Mouse (Mus musculus): ENCODE measurements around the gene Reln. TPM values are rescaled to one million over a fixed set of nuclear protein-coding genes. Genes with fewer than 3 reads are reported as not detected.
A peak's percentile ranks its signal among the peaks of the same experiment; 100 is the strongest.

Gene Reln
- polyA plus RNA-seq, 1 experiment from 2014 or later, result 6.5 TPM

DNA sequence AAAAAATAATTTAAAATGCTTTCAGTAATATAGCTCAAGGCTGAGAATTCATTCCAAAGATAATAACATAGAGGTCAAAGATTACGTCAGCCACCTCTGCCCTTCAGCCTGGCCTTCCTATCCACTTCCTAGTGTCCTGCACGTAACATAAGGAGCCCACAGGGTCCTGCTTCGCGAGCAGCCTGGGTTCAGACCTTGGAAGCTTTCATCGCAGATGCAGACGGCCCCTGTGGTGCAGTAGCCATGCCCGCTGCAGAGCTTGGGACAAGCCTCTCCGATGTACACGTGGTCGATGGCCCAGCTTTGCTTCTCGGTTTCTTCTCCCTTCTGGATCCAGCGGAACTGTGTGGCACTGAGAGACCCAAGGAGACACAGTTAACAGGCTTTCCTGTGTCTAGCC is 443.1 kb downstream of the Reln start:
- H3K9me3 ChIP-seq (replicated peaks; ENCODE audit: control insufficient read depth, low read length), result no peaks in the 10 kb centered on the region
- WGBS (ENCODE audit: insufficient replicate concordance), result 66% methylated on average over 12 of the region's 12 CpGs
- no peak for ATAC-seq (replicated peaks; ENCODE audit: insufficient number of reproducible peaks, low FRiP score, low TSS enrichment)
- H3K4me2 ChIP-seq, result no peak overlapping the region
- no peak overlapping the region for H3K27ac ChIP-seq (ENCODE audit: low read depth, low read length)
- H3K9ac ChIP-seq (ENCODE audit: low read depth, low read length), result no peak overlapping the region
- H3K36me3 ChIP-seq (ENCODE audit: control insufficient read depth, insufficient read depth, low read length), result no peaks in the 10 kb centered on the region
- H3K4me1 ChIP-seq (ENCODE audit: control insufficient read depth, insufficient read depth, low read length), result no peaks in the 10 kb centered on the region
- H3K27me3 ChIP-seq (ENCODE audit: control insufficient read depth, insufficient read depth, low read length), result no peaks in the 10 kb centered on the region
- H3K4me3 ChIP-seq (ENCODE audit: low read depth, low read length), result no peak overlapping the region

DNA sequence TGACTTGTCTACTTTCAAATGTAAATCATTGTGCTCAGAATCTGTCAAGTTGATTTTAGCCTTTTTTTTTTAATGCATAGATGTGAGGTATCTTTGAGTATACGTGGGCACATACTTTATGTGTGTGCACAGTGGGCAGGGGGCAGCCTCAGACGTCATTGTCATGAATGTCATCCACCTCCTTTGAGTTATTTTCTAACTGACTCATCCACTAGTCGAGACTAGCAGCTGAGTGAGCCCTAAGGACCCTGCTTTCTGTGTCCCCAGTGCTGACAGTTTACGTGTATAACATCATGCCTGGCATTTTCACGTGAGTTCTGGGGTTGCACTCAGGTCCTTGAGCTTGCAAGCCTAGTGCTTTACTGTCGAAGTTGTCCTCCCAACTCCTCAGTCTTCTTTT is 443.6 kb downstream of the Reln start:
- Histone ChIP-seq H3K4me2 (no peak overlapping the region), H3K4me1 (ENCODE audit: control insufficient read depth, insufficient read depth, low read length) (0 out of 2 replicates have a peak, but pooled peaks cover 3% of the 10 kb centered on the region), H3K27ac (ENCODE audit: low read depth, low read length) (no peak overlapping the region), H3K9me3 (replicated peaks; ENCODE audit: control insufficient read depth, low read length) (no peaks in the 10 kb centered on the region), H3K4me3 (ENCODE audit: low read depth, low read length) (no peak overlapping the region), H3K27me3 (ENCODE audit: control insufficient read depth, insufficient read depth, low read length) (no peaks in the 10 kb centered on the region), H3K9ac (ENCODE audit: low read depth, low read length) (no peak overlapping the region), H3K36me3 (ENCODE audit: control insufficient read depth, insufficient read depth, low read length) (no peaks in the 10 kb centered on the region)
- no peak for ATAC-seq (replicated peaks; ENCODE audit: insufficient number of reproducible peaks, low FRiP score, low TSS enrichment)
- 62% methylated on average over 6 of the region's 6 CpGs for WGBS (ENCODE audit: insufficient replicate concordance)

DNA sequence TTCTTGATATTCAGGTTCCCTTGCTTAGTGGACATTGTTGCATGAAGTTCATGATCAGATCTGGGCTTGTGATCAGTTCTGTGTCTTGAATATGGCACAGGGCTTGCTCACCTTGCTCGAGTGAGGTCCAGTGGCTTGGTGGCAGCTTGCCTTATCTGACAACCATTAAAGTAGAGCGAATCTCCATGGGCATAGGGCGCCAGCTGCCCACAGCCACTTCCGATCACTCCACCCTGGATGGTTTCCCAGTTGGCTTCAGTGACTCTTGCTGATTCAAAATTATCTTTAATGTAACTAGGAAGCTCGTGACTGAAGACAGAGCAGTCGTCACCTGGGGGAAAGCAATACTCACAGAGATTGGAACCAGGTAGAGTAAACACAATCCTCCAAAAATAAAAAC is 445.6 kb downstream of the Reln start:
- Histone ChIP-seq H3K27ac (ENCODE audit: low read depth, low read length) (no peak overlapping the region), H3K27me3 (ENCODE audit: control insufficient read depth, insufficient read depth, low read length) (no peaks in the 10 kb centered on the region), H3K9ac (ENCODE audit: low read depth, low read length) (no peak overlapping the region), H3K36me3 (ENCODE audit: control insufficient read depth, insufficient read depth, low read length) (no peaks in the 10 kb centered on the region), H3K4me1 (ENCODE audit: control insufficient read depth, insufficient read depth, low read length) (0 out of 2 replicates have a peak, but pooled peaks cover 4% of the 10 kb centered on the region), H3K4me2 (no peak overlapping the region), H3K9me3 (replicated peaks; ENCODE audit: control insufficient read depth, low read length) (no peaks in the 10 kb centered on the region), H3K4me3 (ENCODE audit: low read depth, low read length) (no peak overlapping the region)
- ATAC-seq (replicated peaks; ENCODE audit: insufficient number of reproducible peaks, low FRiP score, low TSS enrichment), result no peak
- 82% methylated on average over 6 of the region's 6 CpGs for WGBS (ENCODE audit: insufficient replicate concordance)

DNA sequence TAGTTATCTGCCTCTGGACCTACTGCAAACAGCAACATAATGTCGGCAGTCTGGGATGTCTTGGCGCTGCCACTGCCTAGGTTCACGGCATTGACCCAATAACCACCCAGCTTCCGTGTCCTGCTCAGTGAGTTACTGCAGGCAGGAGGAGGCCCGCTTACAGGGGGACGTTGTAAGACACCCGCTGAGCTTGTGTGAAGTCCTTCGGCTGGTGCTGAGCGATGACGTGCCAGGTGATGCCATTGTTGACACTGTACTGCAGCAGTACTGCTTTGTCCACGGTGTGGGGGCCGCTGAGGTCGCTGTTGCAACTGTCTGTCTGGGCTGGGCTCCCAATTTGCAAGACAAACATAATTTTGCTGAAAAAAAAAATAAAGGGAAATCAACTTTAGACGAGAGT is 447.9 kb downstream of the Reln start:
- H3K9ac ChIP-seq (ENCODE audit: low read depth, low read length), result no peak overlapping the region
- peak overlapping the region; percentile 29 for H3K4me2 ChIP-seq
- 42% methylated on average over 14 of the region's 14 CpGs for WGBS (ENCODE audit: insufficient replicate concordance)
- H3K27me3 ChIP-seq (ENCODE audit: control insufficient read depth, insufficient read depth, low read length), result no peaks in the 10 kb centered on the region
- no peaks in the 10 kb centered on the region for H3K9me3 ChIP-seq (replicated peaks; ENCODE audit: control insufficient read depth, low read length)
- ATAC-seq (replicated peaks; ENCODE audit: insufficient number of reproducible peaks, low FRiP score, low TSS enrichment), result peak; percentile 63; the same call in 1 of the 2 replicates
- no peak overlapping the region for H3K27ac ChIP-seq (ENCODE audit: low read depth, low read length)
- H3K4me3 ChIP-seq (ENCODE audit: low read depth, low read length), result no peak overlapping the region
- 0 out of 2 replicates have a peak, but pooled peaks cover 4% of the 10 kb centered on the region for H3K4me1 ChIP-seq (ENCODE audit: control insufficient read depth, insufficient read depth, low read length)
- no peaks in the 10 kb centered on the region for H3K36me3 ChIP-seq (ENCODE audit: control insufficient read depth, insufficient read depth, low read length)

DNA sequence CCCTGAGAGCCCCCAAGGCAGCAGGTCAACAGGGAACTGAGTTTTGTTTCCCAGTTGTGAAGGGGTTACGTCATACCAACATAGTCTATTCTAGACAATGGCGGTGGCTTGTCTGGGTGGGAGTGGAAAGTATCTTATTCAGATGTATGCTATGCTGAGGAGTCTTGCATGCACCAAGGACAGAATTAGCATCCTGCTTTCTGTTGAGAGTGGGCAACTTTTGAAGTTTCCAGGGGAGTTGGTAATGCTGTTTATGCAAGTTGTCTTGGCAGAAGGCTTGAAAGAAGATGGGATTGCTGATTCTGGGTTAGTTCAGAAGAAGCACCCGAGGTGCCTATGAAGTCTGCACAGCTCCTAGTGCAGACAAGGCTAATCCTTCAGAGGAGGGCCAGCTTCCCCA is 450.3 kb downstream of the Reln start:
- Histone ChIP-seq H3K27ac (ENCODE audit: low read depth, low read length) (no peak overlapping the region), H3K9me3 (replicated peaks; ENCODE audit: control insufficient read depth, low read length) (no peaks in the 10 kb centered on the region), H3K4me2 (no peak overlapping the region), H3K36me3 (ENCODE audit: control insufficient read depth, insufficient read depth, low read length) (no peaks in the 10 kb centered on the region), H3K4me1 (ENCODE audit: control insufficient read depth, insufficient read depth, low read length) (0 out of 2 replicates have a peak, but pooled peaks cover 4% of the 10 kb centered on the region), H3K27me3 (ENCODE audit: control insufficient read depth, insufficient read depth, low read length) (no peaks in the 10 kb centered on the region), H3K9ac (ENCODE audit: low read depth, low read length) (no peak overlapping the region), H3K4me3 (ENCODE audit: low read depth, low read length) (no peak overlapping the region)
- 71% methylated on average over 3 of the region's 3 CpGs for WGBS (ENCODE audit: insufficient replicate concordance)
- no peak for ATAC-seq (replicated peaks; ENCODE audit: insufficient number of reproducible peaks, low FRiP score, low TSS enrichment)

DNA sequence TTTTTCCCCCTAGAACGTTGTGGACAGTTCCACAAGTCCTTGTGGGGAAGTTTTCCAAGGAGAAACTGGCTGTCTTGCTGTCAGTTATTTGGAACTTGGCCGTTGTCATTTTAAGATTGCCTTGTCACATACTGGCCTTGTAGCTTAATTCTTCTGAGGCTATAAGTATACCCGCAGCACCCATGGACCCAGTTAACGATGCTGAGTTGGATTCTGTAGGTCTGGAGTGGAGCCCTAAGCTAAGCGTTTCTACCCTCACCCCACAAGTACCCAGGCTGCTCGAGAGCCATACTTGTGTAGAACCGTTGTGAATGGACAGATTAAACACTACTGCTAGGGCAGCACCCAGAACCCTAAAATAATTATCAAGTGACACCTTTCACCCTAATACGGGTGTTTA is 477.8 kb downstream of the Reln start:
- peaks cover 4% of the 10 kb centered on the region; the same call in 1 of the 2 replicates for H3K4me1 ChIP-seq (ENCODE audit: control insufficient read depth, insufficient read depth, low read length)
- no peak overlapping the region for H3K9ac ChIP-seq (ENCODE audit: low read depth, low read length)
- ATAC-seq (replicated peaks; ENCODE audit: insufficient number of reproducible peaks, low FRiP score, low TSS enrichment), result no peak
- H3K4me3 ChIP-seq (ENCODE audit: low read depth, low read length), result no peak overlapping the region
- H3K27me3 ChIP-seq (ENCODE audit: control insufficient read depth, insufficient read depth, low read length), result peaks cover 6% of the 10 kb centered on the region
- 55% methylated on average over 8 of the region's 8 CpGs for WGBS (ENCODE audit: insufficient replicate concordance)
- H3K9me3 ChIP-seq (replicated peaks; ENCODE audit: control insufficient read depth, low read length), result no peaks in the 10 kb centered on the region
- H3K36me3 ChIP-seq (ENCODE audit: control insufficient read depth, insufficient read depth, low read length), result no peaks in the 10 kb centered on the region
- no peak overlapping the region for H3K27ac ChIP-seq (ENCODE audit: low read depth, low read length)
- H3K4me2 ChIP-seq, result no peak overlapping the region

DNA sequence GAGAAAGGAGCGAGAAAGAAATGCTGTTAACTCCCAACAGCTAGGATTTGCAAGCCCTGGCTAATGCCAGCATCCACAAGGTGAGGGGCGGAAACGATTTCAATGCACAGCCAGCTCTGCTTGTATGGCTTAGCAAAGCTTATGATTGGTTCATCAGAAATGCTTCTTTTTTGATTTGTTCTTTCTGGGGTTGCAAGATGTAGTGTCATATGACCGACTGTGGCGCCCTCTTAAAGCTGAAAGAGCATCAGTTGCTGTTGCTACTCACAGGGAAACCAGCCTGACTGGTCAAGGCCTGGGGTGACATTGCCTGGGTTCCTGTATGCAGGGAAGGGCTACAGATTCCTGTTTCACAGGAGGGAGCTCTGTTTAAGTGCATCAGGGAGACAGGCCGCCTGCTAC is 478.2 kb downstream of the Reln start:
- no peak overlapping the region for H3K27ac ChIP-seq (ENCODE audit: low read depth, low read length)
- H3K4me3 ChIP-seq (ENCODE audit: low read depth, low read length), result no peak overlapping the region
- H3K9me3 ChIP-seq (replicated peaks; ENCODE audit: control insufficient read depth, low read length), result no peaks in the 10 kb centered on the region
- H3K4me2 ChIP-seq, result peak overlapping the region; percentile 65
- H3K27me3 ChIP-seq (ENCODE audit: control insufficient read depth, insufficient read depth, low read length), result peaks cover 6% of the 10 kb centered on the region
- WGBS (ENCODE audit: insufficient replicate concordance), result 14% methylated on average over 6 of the region's 6 CpGs
- peaks cover 4% of the 10 kb centered on the region; the same call in 1 of the 2 replicates for H3K4me1 ChIP-seq (ENCODE audit: control insufficient read depth, insufficient read depth, low read length)
- no peaks in the 10 kb centered on the region for H3K36me3 ChIP-seq (ENCODE audit: control insufficient read depth, insufficient read depth, low read length)
- ATAC-seq (replicated peaks; ENCODE audit: insufficient number of reproducible peaks, low FRiP score, low TSS enrichment), result no peak
- H3K9ac ChIP-seq (ENCODE audit: low read depth, low read length), result no peak overlapping the region

DNA sequence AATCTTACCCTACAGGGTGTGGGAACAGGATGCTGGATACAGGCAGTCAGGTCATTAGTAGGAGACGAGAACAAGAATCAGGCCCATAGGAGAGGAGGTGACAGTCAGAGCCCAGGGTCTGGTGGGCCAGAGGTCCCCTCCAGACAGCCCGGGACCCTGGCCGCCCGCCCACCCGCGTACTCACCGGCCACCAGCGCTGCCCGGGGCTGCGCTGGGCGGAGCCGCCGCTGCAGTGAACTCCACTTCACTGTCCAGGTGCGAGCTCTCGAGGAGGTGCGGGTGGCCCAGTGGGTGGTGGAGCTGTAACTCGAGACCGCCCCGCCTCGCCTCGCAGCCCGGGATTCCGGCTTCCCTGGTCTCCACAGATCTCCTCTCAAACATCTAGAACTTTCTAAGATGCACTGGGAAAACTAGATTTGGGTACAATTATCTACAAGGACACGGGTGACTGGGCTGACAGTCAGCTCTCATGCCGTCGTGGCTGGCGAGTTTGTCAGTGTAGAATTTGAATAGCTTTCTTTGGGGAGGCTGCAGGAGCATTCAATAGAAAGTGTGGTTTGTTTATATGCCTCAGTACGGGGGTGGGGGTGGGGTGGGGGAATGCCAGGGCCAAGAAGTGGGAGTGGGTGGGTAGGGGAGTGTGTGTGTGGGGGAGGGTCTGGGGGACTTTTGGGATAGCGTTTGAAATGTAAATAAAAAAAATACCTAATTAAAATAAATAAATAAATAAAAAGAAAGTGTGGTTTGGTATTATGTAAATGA is 479.0 kb downstream of the Reln start, which contains the start of gene Slc26a5:
Slc26a5 (minus strand) TSS at position 259 of the 762 bp plus-strand sequence.
- Histone ChIP-seq H3K9ac (ENCODE audit: low read depth, low read length) (no peak within 1 kb of the TSS), H3K4me3 (ENCODE audit: low read depth, low read length) (peak within 1 kb of the TSS; percentile 27), H3K4me2 (peak within 1 kb of the TSS; percentile 65), H3K27me3 (ENCODE audit: control insufficient read depth, insufficient read depth, low read length) (peaks cover 6% of the 10 kb centered on the region), H3K27ac (ENCODE audit: low read depth, low read length) (no peak within 1 kb of the TSS), H3K36me3 (ENCODE audit: control insufficient read depth, insufficient read depth, low read length) (no peaks in the 10 kb centered on the region), H3K4me1 (ENCODE audit: control insufficient read depth, insufficient read depth, low read length) (peaks cover 4% of the 10 kb centered on the region; the same call in 1 of the 2 replicates), H3K9me3 (replicated peaks; ENCODE audit: control insufficient read depth, low read length) (no peaks in the 10 kb centered on the region)
- WGBS (ENCODE audit: insufficient replicate concordance), result 2% methylated on average over 29 of the region's 29 CpGs
- ATAC-seq (replicated peaks; ENCODE audit: insufficient number of reproducible peaks, low FRiP score, low TSS enrichment), result no peak

DNA sequence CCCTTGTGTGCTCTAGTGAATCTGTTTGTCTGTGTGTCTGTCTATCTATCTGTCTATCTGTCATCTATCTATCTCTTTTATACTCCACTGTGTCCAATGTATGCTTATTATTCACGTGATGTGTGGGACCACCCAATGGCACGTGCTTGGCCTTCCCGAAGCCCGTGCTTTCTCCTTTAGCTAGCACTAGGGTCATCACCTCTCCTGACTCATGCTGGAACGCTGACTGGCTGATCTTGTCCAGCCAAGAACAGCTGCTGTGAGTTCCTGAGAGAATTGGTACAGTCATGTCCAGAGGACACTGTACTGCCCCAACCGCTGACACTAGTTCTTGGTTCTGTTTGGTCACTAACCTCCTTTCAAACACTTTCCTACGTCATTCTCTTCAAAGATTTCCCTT is 485.8 kb downstream of the Reln start:
- no peak overlapping the region for H3K9ac ChIP-seq (ENCODE audit: low read depth, low read length)
- no peak overlapping the region for H3K4me2 ChIP-seq
- H3K27ac ChIP-seq (ENCODE audit: low read depth, low read length), result no peak overlapping the region
- WGBS (ENCODE audit: insufficient replicate concordance), result 83% methylated on average over 7 of the region's 7 CpGs
- no peak for ATAC-seq (replicated peaks; ENCODE audit: insufficient number of reproducible peaks, low FRiP score, low TSS enrichment)
- no peak overlapping the region for H3K4me3 ChIP-seq (ENCODE audit: low read depth, low read length)
- H3K9me3 ChIP-seq (replicated peaks; ENCODE audit: control insufficient read depth, low read length), result no peaks in the 10 kb centered on the region
- H3K4me1 ChIP-seq (ENCODE audit: control insufficient read depth, insufficient read depth, low read length), result no peaks in the 10 kb centered on the region
- no peaks in the 10 kb centered on the region for H3K36me3 ChIP-seq (ENCODE audit: control insufficient read depth, insufficient read depth, low read length)
- no peaks in the 10 kb centered on the region for H3K27me3 ChIP-seq (ENCODE audit: control insufficient read depth, insufficient read depth, low read length)
